Mouse (Mus musculus) layer of hippocampus, adult 6 months (tissue): ENCODE results near the gene Lysmd2. TPM values are rescaled to one million over a fixed set of nuclear protein-coding genes. Genes with fewer than 3 reads are reported as not detected.

Experiments
- long read RNA-seq, 2 experiments: library from polyadenylated mRNA; unstranded; transcript quantifications; one replicate each; pipeline ENCODE4 v2.0.0; 2019 to 2020
- polyA plus RNA-seq: library from polyadenylated mRNA; unstranded; fragments of <200 nt; fragmentation: Nextera tagmentation; gene quantifications from 2 replicates; pipeline ENCODE4 v1.2.3, GENCODE M21; 2021

Gene Lysmd2
- polyA plus RNA-seq: 139 and 161 TPM in 2 replicates
- long read RNA-seq, experiment 1, transcript Lysmd2-202 (3 exons, 1,241 nt): minor isoform, 6 of 234 reads
- long read RNA-seq, experiment 1, transcript Lysmd2-201 (3 exons, 1,189 nt): major isoform, 210 of 234 reads
- long read RNA-seq, experiment 1, partial matches to known transcripts: 6 of 234 reads
- long read RNA-seq, experiment 1, other reads (novel, unspliced or antisense): 11 of 234 reads
- long read RNA-seq, experiment 2, transcript Lysmd2-202 (3 exons, 1,241 nt): minor isoform, 20 of 264 reads
- long read RNA-seq, experiment 2, transcript Lysmd2-201 (3 exons, 1,189 nt): major isoform, 232 of 264 reads
- long read RNA-seq, experiment 2, partial matches to known transcripts: 2 of 264 reads
- long read RNA-seq, experiment 2, other reads (novel, unspliced or antisense): 8 of 264 reads

DNA sequence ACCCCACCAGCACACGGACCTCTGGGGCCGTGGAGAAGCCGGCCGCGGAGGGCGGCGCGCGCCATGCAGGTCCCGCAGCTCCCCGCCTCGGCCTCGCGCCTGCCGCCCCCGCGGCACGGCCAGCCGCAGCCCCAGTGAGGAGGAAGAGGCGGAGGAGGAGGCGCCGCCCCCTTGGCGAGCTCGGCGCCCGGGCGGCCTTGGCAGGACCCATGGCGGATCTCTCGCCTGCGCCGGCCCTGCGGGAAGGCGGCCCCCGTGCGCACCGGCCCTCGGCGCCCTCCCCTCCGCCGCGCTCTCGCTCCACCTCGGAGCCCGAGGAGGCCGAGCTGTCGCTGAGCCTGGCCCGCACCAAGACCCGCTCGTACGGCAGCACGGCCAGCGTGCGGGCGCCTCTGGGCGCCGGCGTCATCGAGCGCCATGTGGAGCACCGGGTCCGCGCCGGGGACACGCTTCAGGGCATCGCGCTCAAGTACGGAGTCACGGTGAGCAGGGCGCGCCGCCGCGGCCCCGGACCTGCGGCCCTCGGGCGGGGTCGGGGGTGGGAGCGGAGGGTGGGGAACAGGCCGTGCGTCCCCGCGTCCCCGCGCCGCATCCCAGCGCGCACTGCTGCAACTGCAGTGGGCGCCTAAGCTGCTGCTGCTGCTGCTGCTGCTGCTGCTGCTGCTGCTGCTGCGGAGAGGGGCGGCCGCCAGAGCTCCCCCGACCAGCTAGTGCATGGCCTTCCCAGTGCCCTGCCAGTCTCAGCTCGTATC, at the start of gene Lysmd2:
Gene Lysmd2 (plus strand): TSS at position 186 of the 752 bp plus-strand sequence.

DNA sequence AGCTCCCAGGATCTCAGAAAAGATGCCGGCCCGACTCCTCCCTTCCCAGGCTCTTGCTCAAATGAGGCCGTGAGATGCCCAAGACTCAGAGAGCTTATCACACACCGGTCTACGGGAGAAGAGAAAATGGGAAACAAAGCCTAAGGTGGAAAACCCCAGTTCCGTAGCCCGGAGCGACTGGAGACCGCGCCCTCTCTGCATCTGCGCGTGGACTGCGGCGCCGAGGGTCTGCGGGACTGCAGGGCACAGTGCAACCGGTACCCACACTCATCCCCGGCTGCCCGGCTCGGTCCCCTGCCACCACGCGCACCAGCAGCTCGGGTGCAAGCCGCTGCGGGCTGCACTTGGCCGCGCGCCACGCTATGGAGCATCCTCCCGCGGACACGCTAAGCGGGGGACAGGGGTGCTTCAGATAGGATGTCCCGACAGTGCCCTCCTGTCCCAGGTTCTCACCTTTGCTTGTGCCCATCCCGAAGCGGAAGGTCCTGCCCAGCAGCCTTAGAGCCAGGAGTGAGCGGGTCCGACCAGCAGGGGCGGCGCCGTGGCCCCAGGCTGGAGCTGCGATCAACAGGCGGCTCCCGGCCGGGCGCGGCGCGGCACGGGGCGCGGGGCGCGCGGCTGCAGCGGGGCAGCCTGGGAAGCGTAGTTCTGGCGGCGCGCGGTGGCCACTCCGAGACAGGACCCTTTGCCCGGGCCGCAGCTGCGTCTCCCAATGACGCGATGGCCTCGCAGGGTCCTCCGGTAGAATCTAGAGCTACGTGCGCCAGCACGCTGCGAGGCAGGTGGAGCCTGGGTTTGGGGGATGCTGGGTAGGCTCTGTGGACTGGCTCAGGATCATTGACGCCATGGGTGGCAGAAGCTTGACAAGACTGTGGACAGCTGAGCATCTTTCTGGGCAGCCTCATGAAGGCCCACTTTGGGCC, 14.7 kb upstream of the Lysmd2 start, which contains the start of gene Tmod2:
Gene Tmod2 (minus strand): TSS at position 755 of the 923 bp plus-strand sequence.

GRCm38 (mm10) chr9:75683426-75684191, 58.1 kb downstream of the Lysmd2 start, which contains the start of gene Scg3:
Gene Scg3 (minus strand): TSS chr9:75684056.

Other genes starting within 250 kb of the Lysmd2 start
- 20.8 and 24.5 TPM in 2 replicates for gene Mapk6, start 215.7 kb upstream of the Lysmd2 start, polyA plus RNA-seq
- 18.7 and 19.9 TPM in 2 replicates for gene Leo1, start 184.2 kb upstream of the Lysmd2 start, polyA plus RNA-seq
- gene Tmod3, start 66.1 kb upstream of the Lysmd2 start, polyA plus RNA-seq: 25.7 and 27.3 TPM in 2 replicates
- gene Tmod2, start 14.4 kb upstream of the Lysmd2 start, polyA plus RNA-seq: 325 and 442 TPM in 2 replicates
- 128 and 136 TPM in 2 replicates for gene Scg3, start 58.3 kb downstream of the Lysmd2 start, polyA plus RNA-seq
- 0.29 and 0.35 TPM in 2 replicates for gene Bmp5, start 149.6 kb downstream of the Lysmd2 start, polyA plus RNA-seq